Mouse (Mus musculus) adipocyte (in vitro differentiated cells): ENCODE data around the gene Glb1.

Experiments used
- DNase-seq: peaks from one replicate; pipeline ENCODE4 v3.0.0-alpha.2; 2016; ENCODE audit warnings: low spot score

Gene Glb1

DNA sequence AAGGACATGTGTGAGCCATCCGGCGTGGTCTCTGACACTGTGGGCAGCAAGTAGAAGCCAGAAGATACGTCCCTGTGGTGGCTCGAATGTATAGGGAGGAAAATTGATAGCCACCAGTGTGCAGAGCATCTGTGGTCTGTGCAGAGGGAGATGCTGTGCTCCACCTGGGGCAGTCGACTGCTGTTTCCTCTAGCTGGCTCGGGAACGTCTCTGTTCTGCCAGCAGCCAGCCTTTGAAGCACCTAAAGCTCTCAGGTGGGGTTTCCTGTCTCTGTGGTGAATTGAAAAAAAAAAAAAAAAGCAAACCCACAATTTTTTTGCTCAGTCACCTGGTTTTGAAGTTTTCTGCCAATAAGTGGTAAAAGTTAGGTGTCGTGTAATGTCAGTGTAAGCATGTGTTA is 42.5 kb downstream of the Glb1 start:
- DNase-seq = no peak

DNA sequence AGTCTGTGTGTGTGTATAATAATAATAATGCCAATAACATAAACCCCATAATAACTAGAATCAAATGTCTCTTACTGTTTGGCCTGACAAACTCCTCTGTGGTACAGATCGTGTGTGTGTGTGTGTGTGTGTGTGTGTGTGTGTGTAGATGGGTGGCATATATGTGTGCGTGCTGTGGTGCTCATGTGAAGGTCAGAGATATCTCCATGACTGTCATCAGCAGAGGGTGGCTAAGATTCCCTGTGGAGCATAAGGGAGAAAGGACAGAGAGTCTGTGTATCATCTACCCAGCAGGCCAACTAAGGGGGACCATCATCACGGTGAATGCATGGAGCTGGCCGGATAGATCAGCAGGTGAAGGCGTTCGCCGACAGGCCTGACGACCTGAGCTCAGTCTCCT is 46.0 kb downstream of the Glb1 start:
- no peak for DNase-seq

- DNase-seq = no peak
Observed at GRCm38 (mm10) chr9:114448700-114449099, 47.8 kb downstream of the Glb1 start.

DNA sequence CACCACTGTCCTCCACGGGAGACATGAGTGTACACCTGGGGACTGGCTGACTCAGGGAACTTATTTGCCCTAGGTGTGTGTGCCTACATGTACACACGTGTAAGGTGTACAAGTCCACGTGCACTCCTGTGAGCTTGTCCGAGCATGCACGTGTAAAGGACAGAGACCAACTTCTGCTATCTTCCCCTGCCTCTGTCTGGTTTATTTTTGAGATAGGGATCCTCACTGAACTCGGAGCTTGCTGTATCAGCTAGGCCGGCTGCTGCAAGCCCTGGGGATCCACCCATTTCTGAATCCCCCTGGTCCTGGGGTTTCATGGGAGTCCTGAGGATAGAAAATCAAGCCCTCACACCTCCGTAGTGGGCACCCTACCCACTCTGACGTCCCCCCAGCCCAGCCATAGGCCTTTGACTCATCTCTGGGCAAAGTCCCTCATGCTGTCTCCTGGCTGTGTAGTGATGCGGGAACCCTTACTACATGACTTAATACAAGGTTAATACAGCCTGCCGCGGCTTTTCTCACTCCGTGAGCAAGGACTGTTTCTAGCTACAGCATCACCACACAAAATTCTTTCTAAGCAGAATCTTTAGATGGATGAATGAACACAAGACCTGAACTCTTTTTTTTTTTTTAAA is 48.4 kb downstream of the Glb1 start:
- DNase-seq = no peak

- DNase-seq = no peak
Observed at GRCm38 (mm10) chr9:114451615-114452014, 50.7 kb downstream of the Glb1 start.

- no peak for DNase-seq
Observed at GRCm38 (mm10) chr9:114452418-114452817, 51.5 kb downstream of the Glb1 start.

DNA sequence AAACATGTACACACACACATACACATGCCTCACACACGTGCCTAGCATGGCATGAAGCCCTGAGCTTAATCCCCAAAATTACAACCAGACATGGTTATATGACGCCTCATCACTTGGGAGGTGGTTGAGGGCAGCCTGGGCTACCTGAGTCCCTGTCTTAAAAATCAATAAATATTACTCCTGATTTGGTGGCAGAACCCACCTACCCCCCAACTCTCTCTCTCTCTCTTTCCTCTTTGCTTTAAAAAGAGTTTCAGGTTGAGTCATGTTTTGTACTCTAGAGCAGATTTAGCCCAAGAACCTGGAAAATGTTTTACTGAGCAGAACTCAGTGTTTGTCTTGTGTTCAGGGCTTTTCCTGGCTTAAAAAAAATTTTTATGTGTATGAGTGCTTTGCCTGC is 54.5 kb downstream of the Glb1 start:
- no peak for DNase-seq

GRCm38 (mm10) chr9:114458436-114458835 is 57.6 kb downstream of the Glb1 start:
- DNase-seq = no peak

GRCm38 (mm10) chr9:114462569-114462968 is 61.7 kb downstream of the Glb1 start:
- no peak for DNase-seq

- no peak for DNase-seq
Observed at GRCm38 (mm10) chr9:114465442-114465841, 64.6 kb downstream of the Glb1 start.

DNA sequence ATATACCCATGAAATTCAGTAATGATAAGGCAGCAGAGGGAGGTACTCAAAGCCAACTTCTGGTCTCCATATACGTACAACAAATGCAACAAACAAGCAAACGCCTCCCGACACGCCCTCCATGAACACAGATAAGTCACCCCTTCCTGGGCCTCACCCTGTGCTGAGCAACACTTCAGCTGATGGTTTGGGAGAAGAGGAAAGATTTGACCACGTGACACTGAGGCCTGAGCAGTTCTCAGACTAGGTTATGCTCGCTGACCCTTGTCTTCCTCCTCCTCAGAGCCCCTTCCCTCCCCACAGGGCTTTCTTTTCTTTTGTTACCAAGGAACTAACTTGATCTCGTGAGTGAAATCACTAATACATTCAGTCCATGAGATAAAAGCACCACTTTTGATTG is 66.0 kb downstream of the Glb1 start:
- no peak for DNase-seq

GRCm38 (mm10) chr9:114468217-114468616 is 67.3 kb downstream of the Glb1 start:
- no peak for DNase-seq

DNA sequence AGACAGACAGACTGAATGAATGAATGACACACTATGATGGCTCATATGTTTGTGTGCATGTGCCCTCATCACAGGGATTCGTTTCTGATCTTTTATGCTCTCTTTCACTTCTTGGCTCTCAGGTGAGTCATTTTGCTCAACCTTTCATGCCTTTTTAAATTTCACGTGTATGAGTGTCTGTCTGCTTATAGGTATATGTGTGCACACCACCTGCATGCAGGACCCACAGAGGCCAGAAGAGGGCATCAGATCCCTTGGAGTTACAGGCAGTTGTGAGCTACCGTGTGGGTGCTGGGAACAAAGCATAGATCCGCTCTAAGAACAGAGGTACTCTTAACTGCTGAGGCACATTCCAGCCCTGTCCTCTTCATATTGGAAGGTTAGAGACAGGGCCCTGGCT is 67.8 kb downstream of the Glb1 start:
- no peak for DNase-seq

GRCm38 (mm10) chr9:114471892-114472291 is 71.0 kb downstream of the Glb1 start:
- DNase-seq = no peak

- no peak for DNase-seq
Observed at GRCm38 (mm10) chr9:114477019-114477418, 76.1 kb downstream of the Glb1 start.

DNA sequence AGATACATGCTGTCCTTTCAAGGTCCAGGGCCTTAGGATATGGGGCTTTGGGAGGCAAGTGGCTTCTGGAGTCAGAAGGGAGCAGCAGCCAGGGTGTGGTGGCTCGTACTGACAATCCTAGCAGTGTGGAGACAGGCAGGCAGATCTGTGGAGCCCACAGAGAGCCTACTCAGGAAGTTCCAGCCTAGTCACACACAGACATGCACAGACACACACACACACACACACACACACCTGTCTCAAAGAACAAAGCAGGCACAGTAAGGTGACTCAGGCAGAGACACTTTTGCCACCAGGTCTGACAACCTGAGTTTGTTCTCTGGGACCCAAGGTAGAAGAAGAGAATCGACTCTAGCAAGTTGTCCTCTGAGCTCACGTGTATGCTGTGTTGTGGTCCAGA is 80.1 kb downstream of the Glb1 start:
- no peak for DNase-seq

GRCm38 (mm10) chr9:114484771-114485170 is 83.9 kb downstream of the Glb1 start:
- DNase-seq = no peak

- no peak for DNase-seq
Observed at GRCm38 (mm10) chr9:114486808-114487207, 85.9 kb downstream of the Glb1 start.

- DNase-seq = no peak
Observed at GRCm38 (mm10) chr9:114487481-114488258, 86.8 kb downstream of the Glb1 start.

DNA sequence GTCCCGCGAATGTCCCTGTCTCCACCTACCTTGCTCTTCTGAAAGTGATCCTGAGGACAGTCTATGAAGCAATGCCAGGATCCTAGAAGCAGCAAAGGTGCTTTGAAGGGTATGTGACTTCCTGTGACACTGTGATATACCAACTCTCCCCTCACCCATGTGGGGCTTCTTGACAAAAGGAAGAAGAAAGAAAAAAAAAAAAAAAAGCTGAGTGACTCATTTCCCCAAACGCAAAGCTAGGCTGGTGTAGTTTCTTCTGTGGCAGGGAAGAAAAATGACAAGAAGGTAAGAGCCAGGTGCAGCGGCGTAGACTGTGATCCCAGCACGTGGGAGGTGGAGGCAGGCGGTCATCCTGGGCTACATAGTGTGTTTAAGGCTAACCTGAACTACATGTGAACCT is 95.6 kb downstream of the Glb1 start:
- DNase-seq = no peak

GRCm38 (mm10) chr9:114498218-114498617 is 97.3 kb downstream of the Glb1 start:
- peak; percentile 88 for DNase-seq

GRCm38 (mm10) chr9:114499783-114500515 is 99.1 kb downstream of the Glb1 start:
- peak; percentile 78 for DNase-seq

DNA sequence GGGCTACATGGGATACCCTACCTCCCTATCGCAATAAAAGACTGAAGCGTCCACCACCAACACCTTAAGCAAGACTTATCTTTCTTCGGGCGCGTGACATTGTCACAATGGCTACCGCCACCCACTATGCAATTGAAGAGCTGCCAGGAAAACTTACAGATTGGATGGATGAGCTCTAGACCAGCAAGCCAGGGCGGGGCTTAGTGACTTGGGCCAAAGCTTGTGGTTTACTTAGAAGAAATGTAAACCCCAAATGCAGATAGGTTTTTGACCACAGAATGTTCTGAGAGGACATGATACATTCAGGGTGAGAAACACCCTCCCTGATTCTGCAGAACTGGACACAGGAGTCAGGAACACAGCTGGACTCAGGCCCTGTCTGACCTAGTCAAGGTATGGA is 100.2 kb downstream of the Glb1 start:
- DNase-seq = no peak
